ENCODE assay signal across 19 mouse cellular contexts in the genomic region with DNA sequence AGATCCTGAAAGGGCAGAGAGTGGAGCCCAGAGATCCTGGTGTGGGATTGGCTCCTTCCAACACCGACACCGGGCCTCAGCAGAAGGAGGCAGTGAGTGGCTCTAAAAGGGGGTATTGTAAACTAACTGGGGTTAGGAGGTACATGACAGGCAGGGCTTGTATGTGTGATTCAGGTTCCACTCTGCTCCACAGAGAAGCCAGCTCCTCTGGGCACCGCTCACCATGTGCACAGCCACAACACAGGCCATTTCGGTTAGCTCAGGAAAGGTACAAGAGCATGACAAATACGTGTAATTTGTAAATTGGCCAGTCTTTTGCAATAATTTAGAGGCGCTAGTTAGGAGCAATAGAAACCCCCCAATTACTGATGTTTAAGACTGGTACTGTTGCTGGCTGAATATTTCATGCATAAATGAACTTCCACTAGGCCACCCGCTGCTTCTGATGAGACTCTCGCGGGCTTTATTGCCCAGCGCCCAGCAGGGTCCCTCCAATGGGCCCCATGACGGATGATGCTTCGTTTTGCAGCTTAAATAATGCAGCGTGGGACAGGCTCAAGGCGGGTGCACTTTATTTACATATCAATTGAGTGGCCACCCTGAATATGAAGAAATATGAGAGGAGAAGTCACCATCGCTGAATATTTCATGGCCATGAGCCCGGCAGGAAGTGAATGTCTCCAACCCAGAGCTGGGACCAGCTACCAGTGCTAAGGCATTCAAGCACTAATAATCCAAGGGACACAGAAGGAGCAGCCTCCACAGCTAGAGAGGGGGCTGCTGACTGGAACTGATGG.
A peak's percentile ranks its signal among the peaks of the same experiment; 100 is the strongest.
DNase-seq lines count a peak whose midpoint lies in the region; ATAC-seq lines count a peak whose summit lies in the region.
"Had no signal": no experiment of that assay in that cellular context is flagged by ENCODE, and none has a peak within 500 bp of the region (broad histone marks: within the 10 kb centered on the region; RNA-seq: fewer than 3 reads in every experiment).

No protein-coding gene starts in this region.

- 48% methylated on average over 16 of the region's 16 CpGs for WGBS in midbrain, embryonic 14.5 days
- WGBS in midbrain, embryonic 15.5 days: 44% methylated on average over 16 of the region's 16 CpGs
- WGBS in forebrain, embryonic 16.5 days: 16% methylated on average over 16 of the region's 16 CpGs

- H3K4me3 ChIP-seq in midbrain, embryonic 14.5 days (replicated peaks; ENCODE audit: low read depth, low read length): no peak overlapping the region
- H3K4me3 ChIP-seq in midbrain, embryonic 15.5 days: no peak overlapping the region
- H3K4me3 ChIP-seq in forebrain, embryonic 16.5 days (replicated peaks; ENCODE audit: low read length): no peak overlapping the region
- H3K4me3 ChIP-seq: embryonic facial prominence, embryonic 12.5 days; layer of hippocampus, adult 2 months; left cerebral cortex, adult 2 months; limb, embryonic 13.5 days; myocyte; stomach, embryonic 15.5 days had no signal

- H3K4me1 ChIP-seq in midbrain, embryonic 14.5 days (ENCODE audit: control insufficient read depth, insufficient read depth, low read length): peaks cover 12% of the 10 kb centered on the region; the same call in 1 of the 2 replicates
- H3K4me1 ChIP-seq in midbrain, embryonic 15.5 days: peaks cover 14% of the 10 kb centered on the region
- peaks cover 23% of the 10 kb centered on the region for H3K4me1 ChIP-seq in forebrain, embryonic 16.5 days (replicated peaks; ENCODE audit: control insufficient read depth, insufficient read depth, low read length)
- H3K4me1 ChIP-seq: embryonic facial prominence, embryonic 12.5 days; stomach, embryonic 15.5 days had no signal

- ATAC-seq in midbrain, embryonic 14.5 days (ENCODE audit: low FRiP score, low TSS enrichment): no peak
- no peak for ATAC-seq in midbrain, embryonic 15.5 days (replicated peaks)
- peak; percentile 49; the same call in 1 of the 2 replicates for ATAC-seq in forebrain, embryonic 16.5 days
- ATAC-seq in activated CD4-positive, CD25-positive, alpha-beta regulatory T cell, adult 4 months: no peak
- no peak for ATAC-seq in megakaryocyte progenitor cell, adult 5-6 weeks (replicated peaks; ENCODE audit: poor library complexity)
- ATAC-seq: inflammation-experienced regulatory T-cells, adult 6 months had no signal

- no peak overlapping the region for H3K4me2 ChIP-seq in midbrain, embryonic 14.5 days (ENCODE audit: low read length)
- no peak overlapping the region for H3K4me2 ChIP-seq in midbrain, embryonic 15.5 days
- peak overlapping the region; percentile 22; the same call in 1 of the 2 replicates for H3K4me2 ChIP-seq in forebrain, embryonic 16.5 days (ENCODE audit: low read length)
- H3K4me2 ChIP-seq: embryonic facial prominence, embryonic 12.5 days; limb, embryonic 13.5 days; stomach, embryonic 15.5 days had no signal

- H3K27ac ChIP-seq in midbrain, embryonic 14.5 days (replicated peaks; ENCODE audit: low read depth, low read length): no peak overlapping the region
- H3K27ac ChIP-seq in midbrain, embryonic 15.5 days: no peak overlapping the region
- no peak overlapping the region for H3K27ac ChIP-seq in forebrain, embryonic 16.5 days (ENCODE audit: low read length)
- H3K27ac ChIP-seq: embryonic facial prominence, embryonic 12.5 days; kidney, postnatal 0 days; layer of hippocampus, adult 2 months; left cerebral cortex, adult 2 months; limb, embryonic 13.5 days; stomach, embryonic 15.5 days had no signal

- peak; percentile 27 for DNase-seq in midbrain, embryonic 14.5 days
- DNase-seq in mesoderm, embryonic 11.5 days (ENCODE audit: low read depth, low spot score): peak; percentile 59
- no peak for DNase-seq in left cerebral cortex, adult 8-10 months (ENCODE audit: low spot score in 2 of 2)
- DNase-seq: adrenal gland, postnatal 14 days; cerebellum, adult 9-11 months; gastrocnemius, postnatal 10 days; lung, adult 2 months had no signal

- no peak overlapping the region for H3K9ac ChIP-seq in midbrain, embryonic 14.5 days (replicated peaks; ENCODE audit: low read length)
- no peak overlapping the region for H3K9ac ChIP-seq in midbrain, embryonic 15.5 days
- no peak overlapping the region for H3K9ac ChIP-seq in forebrain, embryonic 16.5 days (replicated peaks; ENCODE audit: low read depth, low read length)
- H3K9ac ChIP-seq: embryonic facial prominence, embryonic 12.5 days; limb, embryonic 13.5 days; stomach, embryonic 15.5 days had no signal

- no peaks in the 10 kb centered on the region for H3K36me3 ChIP-seq in midbrain, embryonic 14.5 days (ENCODE audit: control insufficient read depth, insufficient read depth, low read length)
- no peaks in the 10 kb centered on the region for H3K36me3 ChIP-seq in midbrain, embryonic 15.5 days (replicated peaks)
- H3K36me3 ChIP-seq in forebrain, embryonic 16.5 days (ENCODE audit: control insufficient read depth, insufficient read depth): no peaks in the 10 kb centered on the region
- H3K36me3 ChIP-seq: embryonic facial prominence, embryonic 12.5 days; limb, embryonic 13.5 days; stomach, embryonic 15.5 days had no signal

- H3K9me3 ChIP-seq in midbrain, embryonic 14.5 days (ENCODE audit: control insufficient read depth, low read length): no peaks in the 10 kb centered on the region
- no peaks in the 10 kb centered on the region for H3K9me3 ChIP-seq in midbrain, embryonic 15.5 days
- H3K9me3 ChIP-seq in forebrain, embryonic 16.5 days (ENCODE audit: control insufficient read depth, low read length): no peaks in the 10 kb centered on the region
- H3K9me3 ChIP-seq: embryonic facial prominence, embryonic 12.5 days; limb, embryonic 13.5 days; stomach, embryonic 15.5 days had no signal

- H3K27me3 ChIP-seq in midbrain, embryonic 14.5 days (ENCODE audit: control insufficient read depth, insufficient read depth, low read length): no peaks in the 10 kb centered on the region
- H3K27me3 ChIP-seq in midbrain, embryonic 15.5 days (replicated peaks): no peaks in the 10 kb centered on the region
- no peaks in the 10 kb centered on the region for H3K27me3 ChIP-seq in forebrain, embryonic 16.5 days (replicated peaks; ENCODE audit: control insufficient read depth, insufficient read depth, low read length)
- H3K27me3 ChIP-seq: embryonic facial prominence, embryonic 12.5 days; stomach, embryonic 15.5 days had no signal

Comparison
In these comparisons a context has a peak if more than half of its experiments do, and no peak if none do; other contexts are left out.
1. DNase-seq: peak in midbrain, embryonic 14.5 days (single experiment) and mesoderm, embryonic 11.5 days (single experiment); none in left cerebral cortex, adult 8-10 months (0 of 2).